Mouse (Mus musculus): ENCODE results near the gene Slc12a8.
"Not testable (repeated sequence)": the region's sequence is repeated elsewhere in the genome, so short reads cannot be mapped to it uniquely, and the experiment has no call there.

Slc12a8 gene

DNA sequence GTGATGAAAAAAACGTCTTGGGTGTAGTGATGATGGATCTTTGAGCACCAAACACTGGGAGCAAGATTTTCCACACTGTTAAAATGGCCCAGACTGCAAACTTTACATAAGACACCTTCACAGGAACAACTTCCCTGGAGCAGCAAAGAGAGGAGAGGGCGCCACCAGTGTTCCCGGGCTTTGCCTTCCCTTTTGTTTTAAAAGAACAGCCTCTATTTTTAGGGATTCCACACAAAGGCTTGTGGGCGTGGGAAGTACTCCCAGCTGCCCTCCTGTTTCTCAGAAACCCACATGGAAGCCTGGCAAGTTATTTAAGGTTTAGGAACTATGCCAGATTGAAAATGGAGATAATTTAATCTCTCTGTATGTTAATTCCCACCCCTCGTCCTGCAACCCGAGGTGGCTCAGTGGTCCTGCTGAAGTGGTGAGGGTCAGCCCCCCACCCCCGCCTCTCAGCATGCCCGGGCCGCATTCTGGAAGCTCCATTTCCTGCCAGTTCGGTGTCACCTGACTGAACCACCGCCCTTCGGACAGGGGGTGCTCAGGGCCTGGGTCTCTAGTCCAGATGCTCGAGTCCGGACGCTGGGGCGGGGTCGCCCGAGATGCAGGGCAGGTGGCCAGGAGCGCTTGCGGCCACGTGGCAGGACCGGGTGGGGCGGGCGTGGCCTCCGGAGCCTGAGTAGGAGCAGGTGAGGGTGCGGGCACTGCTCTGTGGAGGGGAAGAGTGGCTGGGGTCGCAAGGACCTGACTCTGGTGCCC lies at the start of gene Slc12a8:
Gene Slc12a8, plus strand, starts transcription at position 522 of the 759 bp plus-strand sequence.
- DNase-seq (ENCODE audit: low read depth, low spot score), result no peak

DNA sequence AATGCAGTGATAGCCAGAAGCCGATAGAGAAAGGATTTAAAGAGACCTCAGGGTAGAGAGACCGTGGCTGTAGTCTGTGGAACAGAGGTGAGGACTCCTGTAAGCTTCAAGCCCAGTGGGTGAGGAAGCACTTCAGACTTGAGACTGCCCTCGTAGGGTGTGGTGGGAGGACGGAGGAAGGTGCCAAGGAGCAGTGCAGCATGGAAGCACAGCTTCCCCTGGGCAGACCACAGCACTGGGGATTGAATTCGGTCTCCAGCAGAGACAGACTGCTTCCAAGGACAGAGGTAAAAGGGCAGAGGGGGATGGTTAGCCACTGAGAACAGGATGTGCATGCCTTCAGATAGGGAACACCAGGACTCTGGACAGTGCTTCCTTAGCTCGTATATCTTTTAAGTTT lies 49.7 kb upstream of the Slc12a8 start:
- DNase-seq (ENCODE audit: low read depth, low spot score), result no peak

DNA sequence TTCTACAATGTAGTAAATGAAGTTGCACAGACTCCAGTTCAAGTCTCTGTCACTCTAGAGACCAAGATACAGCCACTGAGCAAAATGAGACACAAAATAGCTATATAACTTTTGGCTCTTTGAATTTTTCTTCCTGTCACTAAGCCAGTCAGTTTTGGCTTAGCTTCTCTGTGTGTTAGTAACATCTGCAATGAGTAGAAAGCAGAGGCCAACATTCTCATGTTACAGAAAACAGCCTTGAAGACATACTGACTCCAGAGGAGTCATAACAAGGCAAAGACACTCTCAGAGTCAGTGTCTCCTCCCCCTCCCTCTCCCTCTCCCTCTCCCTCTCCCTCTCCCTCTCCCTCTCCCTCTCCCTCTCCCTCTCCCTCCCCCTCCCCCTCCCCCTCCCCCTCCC lies 47.2 kb upstream of the Slc12a8 start:
- DNase-seq (ENCODE audit: low read depth, low spot score), result no peak

DNA sequence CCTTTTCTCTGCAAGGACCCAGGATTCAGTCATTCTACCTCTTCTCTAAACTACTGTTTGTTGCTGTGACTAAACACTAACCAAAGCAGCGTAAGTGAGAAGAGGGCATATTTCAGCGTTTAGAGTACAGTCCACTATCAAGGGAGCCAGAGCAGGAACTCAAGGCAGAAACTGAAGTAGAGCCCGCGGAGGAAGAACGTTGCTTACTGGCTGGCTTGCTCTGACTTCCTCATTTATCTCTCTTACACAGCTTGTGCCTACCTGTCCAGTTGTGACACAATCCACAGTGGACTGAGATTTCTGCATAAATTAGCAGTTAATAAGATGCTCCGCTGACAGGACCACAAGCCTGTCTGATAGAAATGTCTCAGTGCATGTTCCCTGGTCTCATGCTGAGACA lies 42.7 kb upstream of the Slc12a8 start:
- DNase-seq (ENCODE audit: low read depth, low spot score), result no peak

DNA sequence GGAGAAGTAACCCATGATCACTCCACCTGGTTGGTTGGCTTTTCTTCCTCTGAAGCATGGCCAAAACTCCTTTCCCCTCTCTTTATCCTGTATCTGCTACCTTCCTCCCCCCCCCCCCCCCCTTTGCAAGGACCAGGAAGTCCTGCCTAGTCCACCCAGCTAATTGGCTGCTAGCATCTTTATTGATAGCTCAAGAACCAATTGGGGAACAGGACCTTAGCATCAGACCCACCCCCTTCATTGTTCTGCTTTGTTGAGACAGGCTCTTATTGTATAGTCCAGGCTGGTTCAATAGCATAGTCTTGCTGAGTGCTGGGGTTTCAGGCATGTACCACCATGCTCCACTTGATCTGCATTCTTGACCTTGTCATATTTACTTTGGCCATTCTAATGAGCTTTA lies 37.2 kb upstream of the Slc12a8 start:
- no peak for DNase-seq (ENCODE audit: low read depth, low spot score)

DNA sequence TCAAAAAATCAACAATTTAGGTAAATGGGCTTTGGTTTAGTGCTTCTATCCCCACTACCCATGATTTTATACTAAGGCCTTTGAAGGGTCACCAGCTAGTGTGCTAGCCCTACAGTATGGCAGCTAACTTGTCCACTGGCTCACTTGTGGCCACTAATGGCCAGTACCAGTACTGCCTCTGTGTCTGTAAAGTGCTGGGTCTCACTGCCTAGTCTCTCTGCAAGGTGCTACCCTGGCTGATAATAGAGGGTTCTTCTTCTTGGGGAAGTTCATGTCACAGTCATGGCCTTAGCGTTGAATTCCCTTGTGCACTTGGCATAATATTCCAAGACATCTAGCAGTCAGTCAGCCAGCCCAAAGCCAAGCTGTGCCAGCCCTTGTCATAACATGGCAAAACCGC lies 36.0 kb upstream of the Slc12a8 start:
- no peak for DNase-seq (ENCODE audit: low read depth, low spot score)

DNA sequence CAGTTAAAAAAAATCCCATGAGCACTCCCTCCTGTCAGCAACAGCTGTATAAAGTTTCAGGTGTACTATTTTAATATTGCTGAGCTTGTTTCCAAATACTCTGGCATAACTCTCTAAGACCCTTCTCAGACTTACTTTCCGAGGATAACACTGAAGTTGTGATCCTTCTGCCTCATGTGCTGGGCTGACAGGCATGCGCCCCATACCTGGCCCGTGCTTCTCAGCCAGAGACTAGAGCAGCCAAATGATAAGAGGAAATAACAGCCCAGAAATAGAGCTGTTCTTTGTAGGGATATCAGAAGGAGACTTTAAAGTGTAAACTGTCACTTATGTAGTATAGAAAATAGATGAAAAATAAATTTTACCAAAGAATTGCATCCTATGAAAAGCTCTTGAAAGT lies 34.8 kb upstream of the Slc12a8 start:
- no peak for DNase-seq (ENCODE audit: low read depth, low spot score)

DNA sequence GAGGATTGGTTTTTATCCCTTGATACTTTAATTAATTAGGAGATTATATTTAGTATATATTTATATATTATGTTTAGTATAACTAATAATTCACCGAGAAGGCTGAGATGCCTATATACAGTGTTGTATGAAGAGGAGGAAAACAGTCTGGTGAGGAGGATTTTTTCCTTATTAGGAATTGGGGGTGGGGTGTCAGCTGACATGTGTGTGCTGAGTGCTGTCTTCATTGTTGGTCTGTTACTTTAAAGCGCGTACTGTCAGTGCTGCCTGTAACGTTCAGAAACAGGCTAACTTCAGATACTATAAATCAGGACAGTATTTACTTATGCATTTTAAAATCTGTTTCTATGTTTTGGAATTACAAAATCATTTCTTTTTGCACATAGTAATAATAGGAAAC lies 29.4 kb upstream of the Slc12a8 start:
- DNase-seq (ENCODE audit: low read depth, low spot score), result no peak

DNA sequence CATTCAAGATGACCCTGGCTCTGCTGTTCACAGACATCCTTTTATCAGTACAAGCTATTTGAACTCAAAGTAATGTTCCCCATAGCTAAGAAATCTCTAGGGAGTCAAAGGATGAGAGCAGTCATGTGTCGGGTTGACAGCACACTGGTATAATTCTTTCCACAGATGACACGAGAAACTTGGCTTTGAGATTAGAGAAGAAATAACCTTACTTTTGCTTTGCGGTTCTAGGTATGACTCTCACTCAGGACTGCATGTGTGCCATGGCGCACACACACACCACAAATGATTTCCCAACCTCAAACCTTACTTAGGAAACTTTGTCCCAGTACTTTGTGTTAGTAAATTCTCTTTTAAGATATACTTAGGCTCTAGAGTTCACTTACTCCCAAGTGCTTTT lies 22.8 kb upstream of the Slc12a8 start:
- no peak for DNase-seq (ENCODE audit: low read depth, low spot score)

DNA sequence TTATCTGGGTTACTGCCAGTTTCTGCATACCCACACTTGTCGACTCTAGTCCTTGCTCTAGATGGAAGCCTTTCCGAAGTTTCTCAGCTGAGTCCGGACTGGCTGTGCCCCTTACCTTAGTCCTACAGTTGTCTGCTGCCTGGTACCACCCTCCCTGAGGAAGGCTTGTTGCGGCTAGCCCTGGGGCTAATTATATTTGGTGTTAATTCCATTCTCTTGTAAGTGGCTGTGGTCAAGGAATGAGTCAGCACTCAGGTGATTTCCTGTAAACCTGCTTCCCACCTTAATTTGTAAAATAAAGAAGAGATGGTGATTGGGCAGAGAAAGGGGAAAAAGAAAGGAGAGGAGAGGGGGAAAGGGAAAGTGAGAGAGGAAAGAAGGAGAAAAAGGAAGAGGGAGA lies 9.0 kb upstream of the Slc12a8 start:
- DNase-seq (ENCODE audit: low read depth, low spot score), result no peak

DNA sequence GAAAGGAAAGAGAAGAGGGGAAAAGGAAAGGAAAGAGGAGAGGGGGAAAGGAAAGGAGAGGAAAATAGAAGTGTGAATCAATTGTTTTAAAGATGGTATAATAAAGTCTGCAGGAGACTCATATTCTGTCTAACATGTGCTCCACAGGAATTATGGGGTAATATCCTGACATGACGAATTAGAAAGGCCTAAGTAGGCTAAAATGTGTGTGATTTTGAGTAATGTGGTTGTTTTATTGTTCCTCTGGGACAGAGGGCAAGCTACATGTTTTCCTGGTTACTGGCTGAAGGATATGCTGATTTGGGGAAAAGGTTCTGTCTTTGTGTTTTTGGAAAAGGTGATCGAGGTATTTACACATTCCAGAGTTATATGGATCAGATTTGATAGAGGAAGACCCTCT lies 7.9 kb upstream of the Slc12a8 start:
- not testable (repeated sequence) for DNase-seq (ENCODE audit: low read depth, low spot score)

DNA sequence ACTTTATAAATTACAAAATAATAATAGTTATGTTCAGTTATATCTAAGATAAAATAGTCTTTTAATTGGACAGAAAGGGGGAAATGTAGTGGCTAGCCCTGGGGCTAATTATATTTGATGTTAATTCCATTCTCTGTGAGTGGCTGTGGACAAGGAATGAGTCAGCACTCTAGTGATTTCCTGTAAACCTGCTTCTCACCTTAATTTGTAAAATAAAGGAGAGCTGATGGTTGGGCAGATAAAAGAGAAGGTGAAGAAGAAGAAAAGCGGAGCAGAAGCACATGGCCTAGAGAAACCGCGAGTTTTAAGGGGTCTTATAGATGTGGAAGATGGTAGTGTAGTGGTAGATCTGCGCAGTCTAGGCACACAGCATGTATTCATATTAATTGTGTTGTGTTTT lies 6.3 kb upstream of the Slc12a8 start:
- not testable (repeated sequence) for DNase-seq (ENCODE audit: low read depth, low spot score)

DNA sequence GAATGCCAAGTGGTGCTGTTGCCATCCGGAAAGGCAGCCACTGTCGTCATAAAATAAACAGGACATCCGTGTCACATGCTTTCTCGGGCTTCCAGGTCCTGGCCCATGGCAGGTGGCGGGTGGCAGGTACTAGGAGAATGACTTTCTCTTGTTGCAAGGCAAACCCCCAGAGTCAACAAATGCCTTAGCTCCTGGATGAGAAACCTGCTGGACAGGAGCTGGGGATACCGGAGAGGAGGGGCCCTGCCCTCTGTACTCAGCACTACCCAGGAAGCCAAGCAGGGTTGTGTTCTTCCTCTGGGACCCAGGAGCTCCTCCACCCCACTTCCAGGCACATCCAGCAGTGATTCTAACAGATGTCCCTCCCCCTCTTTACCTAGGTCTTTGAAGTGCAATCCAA lies 4.6 kb upstream of the Slc12a8 start:
- no peak for DNase-seq (ENCODE audit: low read depth, low spot score)

DNA sequence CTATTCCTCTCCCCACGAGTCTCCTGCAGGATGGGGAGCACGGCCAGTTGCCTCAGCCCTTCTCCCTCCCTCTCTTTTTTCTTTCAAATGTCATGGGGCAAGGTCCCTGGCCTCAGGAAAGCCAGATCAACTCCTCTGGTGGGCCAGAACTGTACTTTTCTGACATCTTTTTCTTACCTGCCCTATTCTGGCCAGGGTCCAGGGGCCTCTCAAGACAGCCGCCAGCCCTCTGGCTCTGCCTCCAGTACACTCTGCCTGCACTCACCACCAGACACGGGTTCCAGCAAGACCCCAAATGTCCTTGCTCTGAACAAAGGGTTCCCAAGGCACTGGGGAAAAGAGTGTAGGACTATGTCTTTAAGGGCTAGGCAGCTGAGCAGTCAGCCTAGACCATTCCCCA lies 499 bp downstream of the Slc12a8 start:
- no peak for DNase-seq (ENCODE audit: low read depth, low spot score)

DNA sequence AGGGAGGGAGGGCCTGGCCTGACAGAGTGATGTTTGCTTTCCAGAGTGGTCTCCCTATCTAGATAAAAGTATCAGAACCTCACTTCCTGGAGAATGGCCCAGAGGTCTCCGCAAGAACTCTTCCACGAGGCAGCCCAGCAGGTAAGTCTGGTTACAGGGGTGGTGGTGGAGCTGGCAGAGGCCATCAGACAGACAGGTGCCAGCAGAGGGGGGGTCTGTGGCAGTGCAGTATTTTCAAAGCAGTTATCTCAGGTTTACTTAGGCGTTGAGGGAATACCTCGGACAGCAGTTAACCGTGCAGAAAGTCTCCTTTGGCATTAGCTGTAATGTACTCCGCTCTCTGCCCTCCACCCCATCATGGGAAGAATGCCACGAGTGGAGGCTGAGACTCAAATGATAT lies 1.1 kb downstream of the Slc12a8 start:
- DNase-seq (ENCODE audit: low read depth, low spot score), result no peak

DNA sequence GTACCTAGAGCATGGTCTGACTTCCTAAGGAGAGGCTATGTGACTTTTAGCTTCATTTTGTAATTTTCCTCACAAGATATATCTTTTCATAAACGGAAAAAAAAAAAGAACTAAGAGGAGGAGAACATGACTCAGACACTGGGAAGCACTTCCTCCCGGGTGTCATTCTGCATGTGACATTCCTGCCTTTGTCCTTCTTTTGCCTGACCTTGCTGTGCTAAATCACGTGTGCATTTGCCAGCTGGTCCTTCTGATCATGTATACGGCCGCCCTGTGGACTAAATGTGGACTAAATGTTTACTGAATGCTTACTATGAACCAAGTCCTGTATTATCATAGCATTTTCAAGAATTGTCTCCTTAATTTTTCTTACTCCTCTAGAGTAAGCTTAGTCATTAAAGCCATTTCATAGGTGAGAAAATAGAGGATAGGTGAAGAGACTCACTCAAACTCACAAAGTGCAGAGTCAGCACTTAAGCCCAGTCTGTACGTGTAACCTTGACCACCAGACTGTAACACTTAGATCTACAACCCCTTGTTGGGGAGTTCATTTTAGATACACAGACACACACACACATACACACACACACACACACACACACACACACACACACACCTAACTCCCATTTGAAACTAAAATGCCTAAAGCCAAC lies 2.9 kb downstream of the Slc12a8 start:
- no peak for DNase-seq (ENCODE audit: low read depth, low spot score)

DNA sequence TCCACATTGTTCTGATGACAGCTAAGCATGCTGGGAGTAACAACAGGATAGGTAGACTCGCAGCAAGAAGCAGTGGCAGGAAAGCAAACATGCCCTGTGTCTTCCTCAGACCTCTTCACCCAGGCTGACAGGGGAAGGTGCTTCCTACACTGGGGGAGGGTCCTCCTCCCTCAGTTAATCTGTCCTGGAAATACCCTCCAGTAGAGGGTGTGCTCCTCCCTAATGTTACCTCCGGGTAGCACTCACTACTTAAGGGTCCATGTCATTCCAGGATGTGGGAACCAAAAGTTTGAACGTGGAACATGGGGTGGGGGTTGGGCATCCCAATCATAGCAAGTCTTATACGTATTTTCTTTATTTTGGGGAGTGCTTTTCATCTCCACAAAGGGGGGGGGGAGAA lies 5.4 kb downstream of the Slc12a8 start:
- no peak for DNase-seq (ENCODE audit: low read depth, low spot score)

DNA sequence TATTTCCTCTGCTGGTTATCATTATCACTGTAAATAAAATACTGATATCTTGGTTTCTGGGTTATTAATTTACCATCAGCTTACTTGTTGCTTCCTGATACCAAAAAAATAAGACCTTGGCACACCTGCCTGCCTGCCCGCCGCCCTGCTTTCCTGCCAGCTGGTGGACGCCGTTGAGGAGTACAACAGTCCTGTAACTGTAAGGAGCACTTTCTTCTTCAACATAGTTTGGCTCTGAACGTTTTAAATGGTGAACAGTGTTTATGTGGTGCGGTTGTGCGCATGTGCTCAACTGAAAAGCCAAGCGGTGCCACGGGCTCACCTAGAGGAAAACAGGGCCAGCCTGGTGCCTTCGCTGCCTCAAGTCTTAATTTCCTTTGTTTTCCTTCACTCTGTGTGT lies 6.4 kb downstream of the Slc12a8 start:
- DNase-seq (ENCODE audit: low read depth, low spot score), result no peak

DNA sequence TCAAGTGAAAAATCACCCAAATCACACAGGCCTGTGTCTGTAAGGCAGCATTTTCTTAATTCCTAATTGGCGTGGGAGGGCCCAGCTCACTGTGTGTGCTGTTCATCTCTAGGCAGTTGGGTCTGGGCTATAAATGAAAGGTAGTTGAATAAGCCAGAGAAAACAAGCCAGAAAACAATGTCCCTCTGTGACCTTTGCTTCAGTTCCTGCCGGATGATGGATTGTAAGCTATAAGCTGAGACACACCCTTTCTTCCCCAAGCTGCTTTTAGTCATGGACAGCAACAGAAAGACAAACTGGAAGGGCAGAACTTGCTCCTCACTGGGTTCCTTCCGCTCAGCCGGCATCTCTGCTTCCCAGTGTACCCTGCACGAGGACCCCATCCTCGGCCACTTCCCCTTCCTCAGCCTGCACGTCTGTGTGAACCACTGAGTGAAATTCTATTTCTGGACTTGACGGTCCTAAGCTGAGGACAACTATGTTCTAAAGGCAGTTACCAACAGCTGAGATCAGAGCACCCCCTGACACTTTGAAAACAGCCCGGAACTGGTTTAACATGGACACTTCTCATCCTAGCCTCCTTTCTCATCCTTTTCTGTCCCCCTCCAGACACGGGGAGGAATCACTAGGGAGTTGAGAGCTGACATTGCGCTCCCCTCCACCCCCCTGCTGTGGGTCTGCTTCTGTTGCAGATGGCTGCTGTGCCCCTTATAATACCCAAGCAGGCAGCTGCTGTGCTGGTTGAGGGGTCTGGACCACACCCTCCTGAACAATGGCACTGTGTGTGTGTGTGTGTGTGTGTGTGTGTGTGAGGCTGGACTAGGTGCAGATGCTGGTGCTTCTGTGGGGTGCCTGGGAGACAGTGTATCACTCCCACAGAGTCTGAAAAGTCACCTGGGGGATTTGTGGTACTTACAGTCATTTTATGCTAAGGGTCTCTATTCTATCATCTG lies 12.7 kb downstream of the Slc12a8 start:
- DNase-seq (ENCODE audit: low read depth, low spot score), result no peak

DNA sequence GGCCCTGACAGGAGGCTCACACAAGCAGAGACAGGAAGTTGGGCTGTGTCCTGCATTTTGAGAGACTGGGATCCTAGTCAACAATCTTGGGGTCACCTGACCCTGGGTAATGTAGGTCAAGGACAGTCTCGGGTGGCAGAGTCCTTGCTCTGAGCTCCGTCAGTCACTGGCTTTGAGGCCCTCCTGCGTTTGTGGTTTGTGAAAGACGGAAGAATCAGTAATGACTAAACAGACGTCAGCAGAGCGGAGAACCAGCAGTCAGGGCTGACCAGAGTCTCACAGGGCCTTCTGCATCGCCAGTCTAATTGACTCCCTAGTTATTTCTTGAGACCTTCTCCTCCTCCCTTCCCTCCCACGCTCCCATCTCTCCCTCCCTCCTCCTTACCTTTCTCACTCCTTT lies 14.1 kb downstream of the Slc12a8 start:
- no peak for DNase-seq (ENCODE audit: low read depth, low spot score)

DNA sequence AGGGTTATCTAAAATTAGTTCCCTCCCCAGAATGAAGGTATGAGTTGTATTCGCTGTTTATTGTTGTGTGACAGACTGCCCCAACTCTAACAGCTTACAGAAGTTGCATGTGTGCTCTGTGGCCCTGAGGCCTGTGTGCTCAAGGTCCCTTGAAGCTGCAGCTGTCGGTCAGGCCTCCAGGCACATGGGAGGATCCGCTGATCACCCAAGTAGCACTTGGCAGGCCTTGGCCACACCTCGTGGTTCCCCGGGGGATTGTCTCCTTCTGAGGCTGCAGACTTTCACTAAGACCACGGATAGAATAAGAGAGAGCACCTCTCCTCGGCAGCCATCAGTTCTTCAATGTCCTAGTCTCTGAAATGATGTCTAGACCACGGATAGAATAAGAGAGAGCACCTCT lies 19.3 kb downstream of the Slc12a8 start:
- no peak for DNase-seq (ENCODE audit: low read depth, low spot score)

DNA sequence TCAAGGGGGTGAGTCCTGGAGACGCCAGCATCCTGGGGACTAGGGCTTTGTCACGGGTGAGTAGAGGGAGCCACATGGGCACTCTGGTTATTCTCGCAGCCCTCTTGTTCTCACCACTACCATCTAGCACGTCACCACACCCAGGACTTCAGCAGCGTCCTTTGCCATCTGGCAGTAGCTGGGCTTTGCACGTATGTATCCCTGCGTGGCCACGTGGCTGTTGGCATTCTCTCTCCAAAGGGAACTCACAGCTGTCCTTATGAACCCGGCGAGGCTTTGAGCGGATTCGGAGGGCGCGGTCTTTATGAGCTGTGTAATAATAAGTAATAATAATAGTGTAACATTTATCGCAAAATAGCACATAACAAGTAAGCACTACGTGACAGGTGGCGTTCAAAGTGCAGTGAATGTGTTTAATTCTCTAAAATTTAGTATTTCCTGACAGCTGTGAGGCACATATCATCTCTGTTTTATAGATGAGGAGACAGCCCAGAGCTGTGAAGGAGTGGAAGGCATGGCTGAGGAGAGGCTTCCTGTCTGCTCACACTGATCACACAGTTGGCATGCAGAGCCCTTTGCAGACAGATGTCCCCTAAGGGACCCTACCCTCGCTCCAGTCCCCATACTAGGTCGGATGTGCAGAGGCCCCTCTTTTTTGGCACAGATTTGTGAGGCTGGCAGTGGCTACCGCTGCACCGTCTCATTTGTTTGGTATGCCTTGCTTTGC lies 20.5 kb downstream of the Slc12a8 start:
- DNase-seq (ENCODE audit: low read depth, low spot score), result no peak
